ENCODE assay signal across 9 mouse cellular contexts in the genomic region with DNA sequence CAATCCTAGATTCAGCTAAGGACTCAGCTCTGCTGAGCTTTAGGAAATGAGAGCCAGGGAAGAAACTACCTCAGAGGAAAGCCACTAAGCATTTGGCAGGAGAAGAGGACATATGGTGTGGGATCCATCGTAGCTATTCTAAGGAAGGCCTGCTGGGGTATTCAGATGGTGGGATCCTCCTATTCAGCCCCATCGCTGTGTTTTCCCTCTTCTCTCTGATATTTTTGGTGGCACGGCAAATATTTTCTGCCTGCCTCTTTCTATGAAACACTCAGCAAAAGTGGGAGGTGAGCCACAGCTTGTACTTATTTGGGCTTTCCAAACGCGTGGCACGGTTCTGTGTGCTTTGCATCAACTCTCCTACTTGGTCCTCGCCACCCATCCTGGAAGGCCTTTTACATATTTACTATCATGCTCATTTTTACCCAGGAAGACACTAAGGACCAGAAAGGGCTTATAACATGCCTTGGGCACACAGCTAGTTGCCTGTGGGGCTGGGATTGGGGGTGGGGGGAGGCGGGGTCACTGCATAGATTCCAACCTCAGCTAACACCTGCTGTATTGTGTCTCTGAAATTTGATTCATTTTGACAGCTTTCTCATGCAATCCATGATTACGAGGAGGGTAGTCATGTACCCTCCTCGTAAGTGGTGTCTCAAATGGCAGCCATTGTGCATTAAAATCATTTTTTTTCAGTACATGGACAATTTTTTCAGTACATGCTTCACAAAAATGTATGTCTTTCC. TPM values are rescaled to one million over a fixed set of nuclear protein-coding genes. Genes with fewer than 3 reads are reported as not detected.
DNase-seq lines count a peak whose midpoint lies in the region; ATAC-seq and TF ChIP-seq lines count a peak whose summit lies in the region.
"Had no signal": no experiment of that assay in that cellular context is flagged by ENCODE, and none has a peak within 500 bp of the region (broad histone marks: within the 10 kb centered on the region; RNA-seq: fewer than 3 reads in every experiment).

No protein-coding gene starts in this region.

- H3K36me3 ChIP-seq in liver, embryonic 12.5 days = no peaks in the 10 kb centered on the region
- no peaks in the 10 kb centered on the region for H3K36me3 ChIP-seq in liver, postnatal 0 days (replicated peaks; ENCODE audit: insufficient read depth, low read length)
- H3K36me3 ChIP-seq in embryonic facial prominence, embryonic 14.5 days (ENCODE audit: control insufficient read depth, insufficient read depth, low read length) = no peaks in the 10 kb centered on the region

- 0 out of 2 replicates have a peak overlapping the region, but pooled peaks have one; percentile 31 for H3K27ac ChIP-seq in liver, embryonic 12.5 days
- H3K27ac ChIP-seq in liver, postnatal 0 days (ENCODE audit: low read depth) = no peak overlapping the region
- H3K27ac ChIP-seq in embryonic facial prominence, embryonic 14.5 days (replicated peaks; ENCODE audit: low read depth, low read length) = peak overlapping the region; percentile 78

- no peak overlapping the region for H3K4me2 ChIP-seq in liver, embryonic 12.5 days
- no peak overlapping the region for H3K4me2 ChIP-seq in liver, postnatal 0 days (ENCODE audit: low read depth, low read length)
- H3K4me2 ChIP-seq in embryonic facial prominence, embryonic 14.5 days (ENCODE audit: low read depth, low read length) = no peak overlapping the region

- no peak for ATAC-seq in liver, embryonic 12.5 days
- no peak for ATAC-seq in liver, postnatal 0 days
- ATAC-seq in embryonic facial prominence, embryonic 14.5 days (ENCODE audit: low read depth) = no peak
- ATAC-seq in CD4-positive, CD25-positive, alpha-beta regulatory T cell, adult 4 months = no peak

- H3K27me3 ChIP-seq in liver, embryonic 12.5 days (replicated peaks) = no peaks in the 10 kb centered on the region
- H3K27me3 ChIP-seq in liver, postnatal 0 days (ENCODE audit: insufficient read depth, low read length) = no peaks in the 10 kb centered on the region
- no peaks in the 10 kb centered on the region for H3K27me3 ChIP-seq in embryonic facial prominence, embryonic 14.5 days (replicated peaks; ENCODE audit: control insufficient read depth, insufficient read depth, low read length)

- no peak for DNase-seq in liver, postnatal 0 days
- peak; percentile 42 for DNase-seq in embryonic facial prominence, embryonic 14.5 days (ENCODE audit: low spot score)
- DNase-seq in layer of hippocampus, postnatal 25 days (ENCODE audit: extremely low spot score in 1 of 2, low spot score in 1 of 2) = peak; percentile 8 to 21
- DNase-seq in right cerebral cortex, postnatal 4 days = peak; percentile 26
- no peak for DNase-seq in gastrocnemius, postnatal 14 days
- no peak for DNase-seq in urinary bladder, postnatal 10 days (ENCODE audit: low spot score)

- intact Hi-C loops in gastrocnemius, postnatal 14 days (cut with DNase I; ENCODE audit: low total_unique reads) = no loop called here

- TF ChIP-seq EP300 in liver, postnatal 0 days (IDR thresholded peaks at IDR 0.05; ENCODE audit: low read depth) = no peak

- TF ChIP-seq CTCF in liver, postnatal 0 days (IDR thresholded peaks at IDR 0.05; ENCODE audit: low read depth) = no peak

- H3K4me1 ChIP-seq in liver, embryonic 12.5 days = no peaks in the 10 kb centered on the region
- peaks cover 2% of the 10 kb centered on the region; the same call in 1 of the 2 replicates for H3K4me1 ChIP-seq in liver, postnatal 0 days (ENCODE audit: insufficient read depth)
- peaks cover 34% of the 10 kb centered on the region for H3K4me1 ChIP-seq in embryonic facial prominence, embryonic 14.5 days (ENCODE audit: control insufficient read depth, insufficient read depth, low read length)

- H3K9me3 ChIP-seq in liver, embryonic 12.5 days (replicated peaks) = no peaks in the 10 kb centered on the region
- no peaks in the 10 kb centered on the region for H3K9me3 ChIP-seq in liver, postnatal 0 days (ENCODE audit: low read length)
- H3K9me3 ChIP-seq in embryonic facial prominence, embryonic 14.5 days (ENCODE audit: control insufficient read depth, low read length) = no peaks in the 10 kb centered on the region

- H3K9ac ChIP-seq in liver, embryonic 12.5 days = no peak overlapping the region
- no peak overlapping the region for H3K9ac ChIP-seq in liver, postnatal 0 days (replicated peaks)
- H3K9ac ChIP-seq in embryonic facial prominence, embryonic 14.5 days (ENCODE audit: low read depth, low read length) = no peak overlapping the region

- no peak overlapping the region for H3K4me3 ChIP-seq in liver, embryonic 12.5 days
- H3K4me3 ChIP-seq in liver, postnatal 0 days (ENCODE audit: low read depth, low read length) = no peak overlapping the region
- H3K4me3 ChIP-seq in embryonic facial prominence, embryonic 14.5 days (ENCODE audit: low read depth, low read length) = no peak overlapping the region

- WGBS in liver, embryonic 12.5 days (ENCODE audit: insufficient replicate concordance) = 71% methylated on average over 10 of the region's 10 CpGs
- WGBS in liver, postnatal 0 days (ENCODE audit: insufficient replicate concordance) = 81% methylated on average over 10 of the region's 10 CpGs
- WGBS in embryonic facial prominence, embryonic 14.5 days = 68% methylated on average over 10 of the region's 10 CpGs

RNA-seq across cellular contexts. Expression of a gene that starts 46.1 kb away (rescaled TPM):
- 2.7 and 3.7 TPM in 2 replicates for polyA plus RNA-seq in liver, embryonic 12.5 days (2016; fragmentation: Nextera tagmentation; extraction: Ambion mirVana)
- polyA plus RNA-seq in liver, postnatal 0 days (2015; fragmentation: Nextera tagmentation; extraction: Ambion mirVana) = 1.1 and 1.5 TPM in 2 replicates
- polyA plus RNA-seq in embryonic facial prominence, embryonic 14.5 days (2014; fragmentation: Nextera tagmentation; extraction: Ambion mirVana) = 12.2 and 12.7 TPM in 2 replicates
- total RNA-seq in layer of hippocampus, postnatal 25 days (2021) = 10 to 100 TPM; 28.8 to 29.5 TPM
- total RNA-seq in gastrocnemius, postnatal 14 days (2021) = 1 to 10 TPM; 1.8 to 2.0 TPM
- under 1 TPM in 1 of 2 experiments, not detected in 1; 0.31 TPM for polyA plus RNA-seq in CD4-positive, CD25-positive, alpha-beta regulatory T cell, adult 4 months (2017; shearing (Covaris generic))

RNA-seq across cellular contexts. Expression of a gene that starts 46.3 kb away (rescaled TPM):
- 75.1 and 81.6 TPM in 2 replicates for polyA plus RNA-seq in liver, embryonic 12.5 days (2016; fragmentation: Nextera tagmentation; extraction: Ambion mirVana)
- polyA plus RNA-seq in liver, postnatal 0 days (2015; fragmentation: Nextera tagmentation; extraction: Ambion mirVana) = 29.6 and 36.4 TPM in 2 replicates
- 356 and 388 TPM in 2 replicates for polyA plus RNA-seq in embryonic facial prominence, embryonic 14.5 days (2014; fragmentation: Nextera tagmentation; extraction: Ambion mirVana)
- 100 to 1,000 TPM; 160 to 182 TPM for total RNA-seq in layer of hippocampus, postnatal 25 days (2021)
- 10 to 100 TPM; 75.6 to 83.0 TPM for total RNA-seq in gastrocnemius, postnatal 14 days (2021)
- polyA plus RNA-seq in CD4-positive, CD25-positive, alpha-beta regulatory T cell, adult 4 months (2017; shearing (Covaris generic)) = not detected
- total RNA-seq: hematopoietic stem cell, adult 5-6 weeks had no signal

Comparison
In these comparisons a context has a peak if more than half of its experiments do, and no peak if none do; other contexts are left out.
1. DNase-seq: peak in embryonic facial prominence, embryonic 14.5 days (single experiment), layer of hippocampus, postnatal 25 days (2 of 2) and right cerebral cortex, postnatal 4 days (single experiment); none in liver, postnatal 0 days (single experiment), gastrocnemius, postnatal 14 days (single experiment) and urinary bladder, postnatal 10 days (single experiment).
2. RNA of a gene that starts 46.3 kb away (polyA plus RNA-seq): 356 to 388 TPM in embryonic facial prominence, embryonic 14.5 days, 75.1 to 81.6 TPM in liver, embryonic 12.5 days and 29.6 to 36.4 TPM in liver, postnatal 0 days; not detected in CD4-positive, CD25-positive, alpha-beta regulatory T cell, adult 4 months; every median in the first group is over 10 times any median in the second.